Mouse (Mus musculus) mature B cell (primary cell): ENCODE results near the gene Helz.

Experiments used
- in situ Hi-C: fragments of 300-500 bp; cut with MboI; formaldehyde crosslinking; loops from 2 replicates; pipeline ENCODE4 v1.14.3; 2019

Helz gene

GRCm38 (mm10) chr11:107721057-107721456 is 173.3 kb downstream of the Helz start:
- in situ Hi-C loops, result no loop called here

- in situ Hi-C loops, result no loop called here
Observed at GRCm38 (mm10) chr11:107724603-107725002, 176.9 kb downstream of the Helz start.

GRCm38 (mm10) chr11:107728073-107728863 is 180.5 kb downstream of the Helz start:
- in situ Hi-C loops, result no loop called here

- in situ Hi-C loops, result no loop called here
Observed at GRCm38 (mm10) chr11:107729141-107729540, 181.4 kb downstream of the Helz start.

GRCm38 (mm10) chr11:107730940-107731339 is 183.2 kb downstream of the Helz start:
- in situ Hi-C loops, result no loop called here

GRCm38 (mm10) chr11:107731498-107731897 is 183.8 kb downstream of the Helz start:
- in situ Hi-C loops, result no loop called here

GRCm38 (mm10) chr11:107734133-107734532 is 186.4 kb downstream of the Helz start:
- in situ Hi-C loops, result no loop called here

GRCm38 (mm10) chr11:107737886-107738285 is 190.2 kb downstream of the Helz start:
- in situ Hi-C loops, result no loop called here

- in situ Hi-C loops, result no loop called here
Observed at GRCm38 (mm10) chr11:107738418-107739099, 190.8 kb downstream of the Helz start.

GRCm38 (mm10) chr11:107743100-107743499 is 195.4 kb downstream of the Helz start:
- in situ Hi-C loops, result no loop called here
